Mouse (Mus musculus) liver, embryonic 14.5 days (tissue): ENCODE data around the gene Hdac4. TPM values are rescaled to one million over a fixed set of nuclear protein-coding genes. Genes with fewer than 3 reads are reported as not detected.

Experiments
- ATAC-seq: fragments of 200-750 bp; cut with Nextera tagmentation; 2 replicates; pipeline ENCODE4 v1.8.0; 2017; ENCODE audit warnings: moderate number of reproducible peaks, mild to moderate bottlenecking, moderate library complexity; ENCODE audit not compliant: insufficient read depth
- DNase-seq, 3 experiments: peaks; one replicate each; pipeline ENCODE4 v3.0.0-alpha.2; 2012 to 2013; ENCODE audit warnings: low read depth in 3 of 3, low spot score in 3 of 3
- H3K27ac ChIP-seq: fragments of 300-500 bp; sonication (generic); 2 replicates; pipeline ENCODE4 v1.5.1; 2014; ENCODE audit warnings: moderate library complexity, mild to moderate bottlenecking, control low read depth, inconsistent platforms
- H3K27me3 ChIP-seq: fragments of 300-500 bp; sonication (generic); 2 replicates; pipeline ENCODE4 v1.6.1; 2014; ENCODE audit warnings: mild to moderate bottlenecking, low read length, moderate library complexity; ENCODE audit not compliant: control insufficient read depth, insufficient read depth
- H3K36me3 ChIP-seq: fragments of 300-500 bp; sonication (generic); replicated peaks from 2 replicates; pipeline ENCODE4 v1.6.1; 2014; ENCODE audit warnings: low read depth; ENCODE audit not compliant: control insufficient read depth, insufficient read depth
- H3K4me1 ChIP-seq, 2 experiments: fragments of 200-500 bp in 1 of 2; fragments of 300-500 bp in 1 of 2; sonication (generic) in 1 of 2; replicated peaks; 2 replicates each; pipeline ENCODE4 v1.6.1; 2012 to 2014; ENCODE audit warnings: antibody characterized with exemption in 1 of 2, inconsistent platforms in 1 of 2, low read length in 1 of 2; ENCODE audit not compliant: control insufficient read depth in 2 of 2, insufficient read depth in 2 of 2
- H3K4me2 ChIP-seq: fragments of 300-500 bp; sonication (generic); 2 replicates; pipeline ENCODE4 v1.6.1; 2014; ENCODE audit warnings: low read depth, mild to moderate bottlenecking, control low read depth, moderate library complexity
- H3K4me3 ChIP-seq, 2 experiments: fragments of 200-500 bp in 1 of 2; fragments of 300-500 bp in 1 of 2; sonication (generic) in 1 of 2; 2 replicates each; pipeline ENCODE4 v1.5.1; 2012 to 2014; ENCODE audit warnings: low read depth in 2 of 2, low read length in 2 of 2, mild to moderate bottlenecking in 2 of 2, control low read depth in 1 of 2, inconsistent platforms in 1 of 2, moderate library complexity in 1 of 2; ENCODE audit not compliant: insufficient read depth in 1 of 2
- H3K9ac ChIP-seq: fragments of 300-500 bp; sonication (generic); replicated peaks from 2 replicates; pipeline ENCODE4 v1.6.1; 2014; ENCODE audit warnings: mild to moderate bottlenecking, control low read depth, moderate library complexity
- H3K9me3 ChIP-seq: fragments of 300-500 bp; sonication (generic); 2 replicates; pipeline ENCODE4 v1.6.1; 2016; ENCODE audit warnings: low read length, mixed read lengths; ENCODE audit not compliant: control insufficient read depth
- CTCF ChIP-seq: IDR thresholded peaks from 2 replicates; pipeline ENCODE4 v1.5.1; 2016; ENCODE audit warnings: antibody characterized with exemption, low read depth, control low read depth
- EP300 ChIP-seq: IDR thresholded peaks from 2 replicates; pipeline ENCODE4 v1.6.1; 2016; ENCODE audit warnings: antibody characterized with exemption, low read depth
- WGBS: fragments of 180-500 bp; shearing (Covaris S2); extraction: QIAGEN DNeasy Blood & Tissue Kit; methylation state at CpG from one replicate; pipeline ENCODE4 v1.1.7; 2014; ENCODE audit not compliant: insufficient replicate concordance; 5-methylcytosine and 5-hydroxymethylcytosine counted together
- polyA plus RNA-seq, 2 experiments: library from polyadenylated mRNA; depleted of rRNA in 1 of 2; stranded (reverse) in 1 of 2; unstranded in 1 of 2; fragments of >200 nt; fragmentation: Nextera tagmentation in 1 of 2; extraction: Ambion mirVana in 1 of 2; gene quantifications; 2 replicates each; pipeline versions ENCODE4 v1.2.1 to v1.2.3; 2012 to 2014

Gene Hdac4
- polyA plus RNA-seq (2012; rRNA removed) = 1.3 and 1.5 TPM in 2 replicates
- 3.0 and 3.1 TPM in 2 replicates for polyA plus RNA-seq (2014; fragmentation: Nextera tagmentation; extraction: Ambion mirVana)

GRCm38 (mm10) chr1:92195360-92196149 lies at the start of gene Hdac4:
TSS of gene Hdac4 (minus strand) at chr1:92195699.
- Histone ChIP-seq H3K4me3 (no peak within 1 kb of the TSS), H3K4me2 (no peak within 1 kb of the TSS), H3K9ac (no peak within 1 kb of the TSS), H3K36me3 (no peaks in the 10 kb centered on the region), H3K27ac (no peak within 1 kb of the TSS), H3K4me1 (no peaks in the 10 kb centered on the region), H3K27me3 (no peaks in the 10 kb centered on the region), H3K9me3 (no peaks in the 10 kb centered on the region)
- DNase-seq (no peak), ATAC-seq (no peak)
- 58% methylated on average over 13 of the region's 13 CpGs for WGBS
- TF ChIP-seq EP300 = no peak
- TF ChIP-seq CTCF = no peak

DNA sequence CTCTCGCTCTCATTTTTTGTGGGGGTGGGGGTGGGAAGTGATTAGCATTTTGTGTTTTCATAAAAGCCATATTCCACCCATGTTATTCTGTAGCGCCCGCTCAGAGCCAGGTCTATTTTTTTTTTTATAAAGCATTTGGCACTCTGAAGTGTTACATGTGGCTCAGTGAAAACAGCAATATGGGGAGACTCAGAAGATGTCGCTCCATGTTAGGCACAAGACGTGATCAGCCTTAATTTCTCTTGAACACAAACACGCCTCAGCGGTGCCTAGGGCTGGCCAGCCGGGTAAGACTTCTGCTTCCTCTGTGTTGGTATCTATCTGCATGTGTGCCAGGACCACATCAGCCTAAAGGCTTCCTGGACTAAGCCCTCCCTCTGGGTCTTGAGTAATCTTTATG lies 48.0 kb upstream of the Hdac4 start:
- no peak for TF ChIP-seq EP300
- TF ChIP-seq CTCF = no peak
- DNase-seq = no peak

DNA sequence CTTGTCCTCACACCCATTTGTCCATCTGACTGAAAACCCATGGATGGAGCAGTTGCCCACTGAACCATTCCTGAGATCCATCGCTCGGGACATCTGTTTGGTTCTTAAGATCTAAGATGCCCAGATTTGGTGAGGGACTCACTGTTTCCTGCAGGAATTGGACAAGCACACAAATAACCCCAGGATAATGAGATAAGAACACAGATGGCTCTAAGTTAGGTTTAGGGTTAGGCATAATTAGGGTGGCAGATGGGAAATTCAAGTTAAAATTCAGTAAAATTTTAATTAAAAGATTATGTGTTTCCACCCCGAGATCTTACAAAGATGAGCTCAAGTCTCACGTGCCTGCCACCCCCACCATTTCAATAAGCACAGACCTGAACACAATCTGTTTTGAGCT lies 44.6 kb upstream of the Hdac4 start:
- Histone ChIP-seq H3K9ac (no peak overlapping the region), H3K4me3 (no peak overlapping the region), H3K4me1 (no peaks in the 10 kb centered on the region), H3K9me3 (no peaks in the 10 kb centered on the region), H3K27me3 (no peaks in the 10 kb centered on the region), H3K27ac (no peak overlapping the region), H3K4me2 (no peak overlapping the region), H3K36me3 (no peaks in the 10 kb centered on the region)
- ATAC-seq (no peak), DNase-seq (no peak)
- WGBS = 60% methylated on average over 4 of the region's 4 CpGs
- TF ChIP-seq CTCF (no peak), EP300 (no peak)

More for the DNA sequence above, 48.0 kb upstream of the Hdac4 start:
- 75% methylated on average over 8 of the region's 8 CpGs for WGBS
- Histone ChIP-seq H3K9me3 (no peaks in the 10 kb centered on the region), H3K4me1 (no peaks in the 10 kb centered on the region), H3K27me3 (no peaks in the 10 kb centered on the region), H3K9ac (no peak overlapping the region), H3K4me2 (no peak overlapping the region), H3K36me3 (no peaks in the 10 kb centered on the region), H3K4me3 (no peak overlapping the region), H3K27ac (no peak overlapping the region)
- no peak for ATAC-seq

DNA sequence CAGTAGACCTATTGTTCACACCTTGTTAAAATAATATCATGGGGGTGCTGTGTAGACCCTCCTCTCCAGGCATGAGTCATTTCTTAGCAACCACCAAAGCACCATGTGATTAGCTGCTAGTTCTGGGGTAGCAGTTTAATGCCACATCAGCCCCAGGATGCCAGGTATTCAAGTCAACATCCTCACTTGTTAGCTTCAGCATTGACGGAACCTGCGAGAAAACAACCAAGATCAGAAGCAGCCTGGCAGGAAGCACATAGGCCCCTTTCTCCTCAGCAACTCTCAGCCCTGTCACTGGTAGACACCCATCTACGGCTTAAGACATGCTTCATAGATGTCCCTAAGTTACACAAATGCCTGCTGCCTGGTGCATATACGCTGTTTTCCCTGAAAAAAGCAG lies 40.1 kb upstream of the Hdac4 start:
- no peaks in the 10 kb centered on the region for H3K4me1 ChIP-seq
- H3K9ac ChIP-seq = no peak overlapping the region
- H3K4me3 ChIP-seq = no peak overlapping the region
- H3K4me2 ChIP-seq = no peak overlapping the region
- DNase-seq (no peak), ATAC-seq (no peak)
- no peaks in the 10 kb centered on the region for H3K27me3 ChIP-seq
- TF ChIP-seq EP300 (no peak), CTCF (no peak)
- no peaks in the 10 kb centered on the region for H3K9me3 ChIP-seq
- H3K27ac ChIP-seq = no peak overlapping the region
- WGBS = 52% methylated on average over 4 of the region's 4 CpGs
- no peaks in the 10 kb centered on the region for H3K36me3 ChIP-seq

DNA sequence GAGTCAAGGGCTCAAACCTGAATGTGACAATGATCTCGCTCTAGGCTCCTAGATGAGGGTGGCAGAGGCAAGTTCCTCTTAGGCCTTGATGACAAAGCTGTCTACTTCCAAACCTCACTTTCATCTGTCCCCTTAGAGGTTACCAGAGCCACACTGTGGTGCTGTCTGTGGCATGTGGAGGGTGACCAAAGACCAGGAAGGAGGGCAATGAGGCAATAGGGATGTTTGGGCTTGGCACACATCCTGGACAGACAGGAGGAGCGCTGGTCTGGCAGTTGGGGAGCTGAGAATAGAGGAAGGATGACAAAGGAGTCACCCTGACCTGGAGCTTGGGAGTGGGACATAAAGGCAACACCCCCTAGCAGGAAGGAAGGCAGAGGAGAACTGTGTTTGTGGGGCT lies 29.8 kb upstream of the Hdac4 start:
- Histone ChIP-seq H3K27me3 (no peaks in the 10 kb centered on the region), H3K9me3 (no peaks in the 10 kb centered on the region), H3K27ac (no peak overlapping the region), H3K4me2 (no peak overlapping the region), H3K4me3 (no peak overlapping the region), H3K4me1 (no peaks in the 10 kb centered on the region), H3K9ac (no peak overlapping the region), H3K36me3 (no peaks in the 10 kb centered on the region)
- 38% methylated on average over 2 of the region's 2 CpGs for WGBS
- no peak for ATAC-seq
- TF ChIP-seq EP300 (no peak), CTCF (no peak)
- no peak for DNase-seq
